Mouse (Mus musculus): ENCODE measurements at regions not wholly inside any gene's neighbourhood (a gene's known extent, or its start where the extent isn't known, plus 50 kb on each side); places are given as distances from the start of the nearest gene placed in this dataset.

- DNase-seq = no peak
These were observed 87.8 kb upstream of the Supt20 start for GRCm38 (mm10) chr3:54604705-54605379.

DNA sequence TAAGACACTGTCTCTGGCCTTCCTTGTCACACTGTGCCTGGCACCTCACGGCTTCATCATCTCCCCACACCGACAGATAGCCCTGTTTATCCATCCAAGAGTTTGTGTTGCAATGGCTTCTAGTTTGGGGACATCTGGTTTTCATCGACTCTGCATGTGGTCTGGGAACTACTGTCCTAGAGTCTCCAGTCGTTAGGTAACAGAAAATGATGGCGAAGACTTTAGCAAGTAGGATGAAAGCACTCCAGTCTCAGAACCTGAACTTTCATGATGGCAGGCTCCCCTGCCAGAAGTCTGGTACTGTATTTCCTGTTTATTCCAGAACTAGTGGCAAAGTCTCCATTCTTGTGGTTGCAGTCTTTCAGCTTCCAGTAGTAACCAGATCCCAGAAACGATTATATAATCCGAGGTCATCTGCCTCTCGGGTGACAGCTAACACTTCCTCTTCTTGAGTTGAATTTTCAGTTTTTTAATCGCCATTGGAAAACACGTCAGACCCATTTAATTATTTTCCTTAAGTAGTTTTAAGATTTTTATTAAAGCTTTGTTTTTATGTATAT is 81.1 kb upstream of the Supt20 start:
- DNase-seq = no peak

DNA sequence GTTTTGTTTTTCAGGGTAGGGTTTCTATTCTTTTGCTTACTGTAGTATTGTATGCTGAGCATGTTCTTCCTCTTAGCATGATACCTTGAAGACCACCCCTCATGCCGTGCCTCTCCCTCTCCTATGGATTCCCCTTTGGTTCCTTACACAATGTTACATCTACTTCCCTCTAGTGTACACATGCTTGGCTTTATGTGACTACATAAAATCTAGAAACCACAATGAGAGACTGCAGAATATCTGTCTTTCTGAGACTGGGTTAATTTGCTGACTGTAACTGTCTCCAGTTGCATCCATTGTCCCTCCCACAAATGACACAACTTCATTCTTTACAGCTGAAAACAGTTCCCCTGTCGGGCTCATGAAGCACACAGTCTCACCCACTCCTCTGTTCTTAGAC is 78.8 kb upstream of the Supt20 start:
- DNase-seq = no peak

- DNase-seq = no peak
These were observed 75.3 kb upstream of the Supt20 start for GRCm38 (mm10) chr3:54617298-54617697.

DNA sequence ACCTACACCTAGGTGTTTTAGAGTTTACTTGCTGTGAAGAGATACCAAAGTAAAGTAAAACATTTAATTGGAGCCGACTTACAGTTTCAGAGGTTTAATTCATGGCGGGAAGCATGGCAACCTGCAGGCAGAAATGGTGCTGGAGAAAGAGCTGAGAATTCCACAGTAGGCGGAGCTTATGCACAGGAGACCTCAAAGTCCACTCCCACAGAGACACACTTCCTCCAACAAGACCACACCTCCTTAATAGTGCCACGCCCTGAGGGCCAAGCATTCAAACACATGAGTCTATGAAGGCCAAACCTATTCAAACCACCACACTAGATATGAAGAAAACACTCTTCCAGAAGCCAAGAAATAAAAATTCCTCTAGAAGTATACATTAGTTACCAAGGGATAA is 74.3 kb upstream of the Supt20 start:
- DNase-seq = no peak

GRCm38 (mm10) chr3:54630254-54630653 is 62.4 kb upstream of the Supt20 start:
- DNase-seq = no peak

DNA sequence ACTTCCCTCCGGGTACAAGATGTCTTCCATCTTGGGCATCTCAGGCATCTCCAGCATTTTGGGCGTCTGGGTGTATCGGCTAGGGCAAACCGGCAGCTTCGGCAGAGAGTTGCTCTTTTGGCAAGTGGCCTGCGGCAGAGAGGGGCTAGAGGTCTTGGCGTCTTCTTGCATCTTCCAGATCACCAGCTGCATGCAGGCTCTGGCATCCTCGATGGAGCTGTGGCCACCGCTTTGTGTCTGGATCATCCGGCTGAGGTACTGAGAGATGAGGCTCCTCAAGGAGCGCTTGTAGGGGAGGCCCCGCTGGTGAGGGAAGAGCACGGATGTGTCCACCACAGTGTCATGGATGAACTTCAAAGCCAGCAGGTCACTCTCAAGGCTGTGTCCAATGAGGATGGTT is 59.9 kb upstream of the Supt20 start:
- DNase-seq = no peak

GRCm38 (mm10) chr3:54633446-54633845 is 59.2 kb upstream of the Supt20 start:
- no peak for DNase-seq

- DNase-seq = no peak
These were observed 58.2 kb upstream of the Supt20 start for GRCm38 (mm10) chr3:54634456-54634855.

Measured in thymus, postnatal 4 days (tissue).